Mouse (Mus musculus) lung, adult 2 months (tissue): ENCODE data around the gene Pde4d. TPM values are rescaled to one million over a fixed set of nuclear protein-coding genes. Genes with fewer than 3 reads are reported as not detected.

Experiments used
- DNase-seq: peaks from one replicate; pipeline ENCODE4 v3.0.0; 2022
- H3K4me1 ChIP-seq: fragments of 200-500 bp; 2 replicates; pipeline ENCODE4 v1.6.1; 2011; ENCODE audit warnings: low read length; ENCODE audit not compliant: control insufficient read depth, insufficient read depth
- H3K4me3 ChIP-seq: fragments of 200-500 bp; replicated peaks from 2 replicates; pipeline ENCODE3; 2011; ENCODE audit warnings: low read depth, mild to moderate bottlenecking, control low read depth, low read length; ENCODE audit errors: extremely low read depth
- CTCF ChIP-seq: fragments of 200-500 bp; IDR thresholded peaks from 2 replicates; pipeline ENCODE4 v1.5.1; 2011; ENCODE audit warnings: mild to moderate bottlenecking, low read length, control low read depth; ENCODE audit not compliant: insufficient read depth
- POLR2A ChIP-seq: fragments of 200-500 bp; IDR thresholded peaks from 2 replicates; pipeline ENCODE4 v1.6.1; 2011; ENCODE audit warnings: low read depth, mild to moderate bottlenecking, control low read depth, low read length, borderline replicate concordance; ENCODE audit errors: extremely low read depth
- WGBS: fragments of 180-500 bp; shearing (Covaris S2); methylation state at CpG from one replicate; pipeline ENCODE4 v1.1.7; 2018; 5-methylcytosine and 5-hydroxymethylcytosine counted together
- polyA plus RNA-seq: library from polyadenylated mRNA; depleted of rRNA; stranded (reverse); fragments of >200 nt; gene quantifications from 2 replicates; pipeline ENCODE4 v1.2.3, GENCODE M21; 2012

Pde4d gene
- polyA plus RNA-seq, 1 experiment, result 20.0 TPM

GRCm38 (mm10) chr13:108834197-108834596 is 384.4 kb downstream of the Pde4d start:
- no peak overlapping the region for H3K4me3 ChIP-seq
- no peaks in the 10 kb centered on the region for H3K4me1 ChIP-seq
- DNase-seq, result no peak
- TF ChIP-seq CTCF, result no peak
- WGBS, result 100% methylated on average over 1 of the region's 1 CpGs

- WGBS, result 77% methylated on average over 3 of the region's 3 CpGs
- DNase-seq, result no peak
- H3K4me1 ChIP-seq, result no peaks in the 10 kb centered on the region
- H3K4me3 ChIP-seq, result no peak overlapping the region
- no peak for TF ChIP-seq POLR2A
- no peak for TF ChIP-seq CTCF
These were observed 386.6 kb downstream of the Pde4d start for GRCm38 (mm10) chr13:108836314-108836713.

- no peak for TF ChIP-seq CTCF
- TF ChIP-seq POLR2A, result no peak
- 38% methylated on average over 7 of the region's 7 CpGs for WGBS
- DNase-seq, result no peak
These were observed 389.4 kb downstream of the Pde4d start for GRCm38 (mm10) chr13:108839142-108839541.

GRCm38 (mm10) chr13:108854090-108854489 is 404.3 kb downstream of the Pde4d start:
- no peak for DNase-seq
- 28% methylated on average over 5 of the region's 5 CpGs for WGBS
- no peaks in the 10 kb centered on the region for H3K4me1 ChIP-seq
- TF ChIP-seq POLR2A (no peak), CTCF (no peak)
- no peak overlapping the region for H3K4me3 ChIP-seq

More at GRCm38 (mm10) chr13:108839142-108839541, 389.4 kb downstream of the Pde4d start:
- no peaks in the 10 kb centered on the region for H3K4me1 ChIP-seq
- no peak overlapping the region for H3K4me3 ChIP-seq

- no peak for DNase-seq
- TF ChIP-seq POLR2A, result no peak
- TF ChIP-seq CTCF, result no peak
- Histone ChIP-seq H3K4me1 (no peaks in the 10 kb centered on the region), H3K4me3 (no peak overlapping the region)
- 63% methylated on average over 6 of the region's 6 CpGs for WGBS
These were observed 407.2 kb downstream of the Pde4d start for GRCm38 (mm10) chr13:108856776-108857435.

- no peak for TF ChIP-seq CTCF
- TF ChIP-seq POLR2A, result no peak
- WGBS, result 79% methylated on average over 3 of the region's 3 CpGs
- Histone ChIP-seq H3K4me3 (no peak overlapping the region), H3K4me1 (no peaks in the 10 kb centered on the region)
- no peak for DNase-seq
These were observed 409.6 kb downstream of the Pde4d start for GRCm38 (mm10) chr13:108859336-108859735.

- H3K4me3 ChIP-seq, result no peak overlapping the region
- no peaks in the 10 kb centered on the region for H3K4me1 ChIP-seq
- TF ChIP-seq CTCF, result no peak
- no peak for TF ChIP-seq POLR2A
- no peak for DNase-seq
- 73% methylated on average over 7 of the region's 7 CpGs for WGBS
These were observed 411.0 kb downstream of the Pde4d start for GRCm38 (mm10) chr13:108860737-108861136.

- no peak overlapping the region for H3K4me3 ChIP-seq
- H3K4me1 ChIP-seq, result no peaks in the 10 kb centered on the region
- no peak for TF ChIP-seq POLR2A
- no peak for TF ChIP-seq CTCF
- 64% methylated on average over 7 of the region's 7 CpGs for WGBS
- no peak for DNase-seq
These were observed 412.0 kb downstream of the Pde4d start for GRCm38 (mm10) chr13:108861707-108862106.

GRCm38 (mm10) chr13:108862173-108862572 is 412.4 kb downstream of the Pde4d start:
- WGBS, result 66% methylated on average over 5 of the region's 5 CpGs
- Histone ChIP-seq H3K4me1 (no peaks in the 10 kb centered on the region), H3K4me3 (no peak overlapping the region)
- no peak for TF ChIP-seq POLR2A
- no peak for TF ChIP-seq CTCF
- no peak for DNase-seq

- WGBS, result 75% methylated on average over 5 of the region's 5 CpGs
- no peaks in the 10 kb centered on the region for H3K4me1 ChIP-seq
- TF ChIP-seq POLR2A, result no peak
- no peak for TF ChIP-seq CTCF
- no peak overlapping the region for H3K4me3 ChIP-seq
- DNase-seq, result no peak
These were observed 450.4 kb downstream of the Pde4d start for GRCm38 (mm10) chr13:108900160-108900559.

GRCm38 (mm10) chr13:108905121-108905520 is 455.4 kb downstream of the Pde4d start:
- Histone ChIP-seq H3K4me1 (no peaks in the 10 kb centered on the region), H3K4me3 (no peak overlapping the region)
- WGBS, result 77% methylated on average over 2 of the region's 2 CpGs
- TF ChIP-seq CTCF (no peak), POLR2A (no peak)
- no peak for DNase-seq
